Mouse (Mus musculus) kidney, adult 9 months (tissue): ENCODE results near the gene Plekhf1.

ENCODE experiments used
- DNase-seq: peaks from one replicate; pipeline ENCODE4 v3.0.0; 2022

Plekhf1 gene

GRCm38 (mm10) chr7:38227900-38228298 is at the start of gene Plekhf1:
TSS of gene Plekhf1 (minus strand) at chr7:38228016.
- DNase-seq = peak; percentile 98

- DNase-seq = no peak
Measured at GRCm38 (mm10) chr7:38272551-38272950, 44.7 kb upstream of the Plekhf1 start.

GRCm38 (mm10) chr7:38271859-38272258 is 44.0 kb upstream of the Plekhf1 start:
- DNase-seq = peak; percentile 14

GRCm38 (mm10) chr7:38271511-38271811 is 43.6 kb upstream of the Plekhf1 start:
- no peak for DNase-seq

- DNase-seq = peak; percentile 90
Measured at GRCm38 (mm10) chr7:38270703-38271510, 43.1 kb upstream of the Plekhf1 start, which contains the start of gene Pop4. TSS of gene Pop4 (minus strand) at chr7:38271423.

DNA sequence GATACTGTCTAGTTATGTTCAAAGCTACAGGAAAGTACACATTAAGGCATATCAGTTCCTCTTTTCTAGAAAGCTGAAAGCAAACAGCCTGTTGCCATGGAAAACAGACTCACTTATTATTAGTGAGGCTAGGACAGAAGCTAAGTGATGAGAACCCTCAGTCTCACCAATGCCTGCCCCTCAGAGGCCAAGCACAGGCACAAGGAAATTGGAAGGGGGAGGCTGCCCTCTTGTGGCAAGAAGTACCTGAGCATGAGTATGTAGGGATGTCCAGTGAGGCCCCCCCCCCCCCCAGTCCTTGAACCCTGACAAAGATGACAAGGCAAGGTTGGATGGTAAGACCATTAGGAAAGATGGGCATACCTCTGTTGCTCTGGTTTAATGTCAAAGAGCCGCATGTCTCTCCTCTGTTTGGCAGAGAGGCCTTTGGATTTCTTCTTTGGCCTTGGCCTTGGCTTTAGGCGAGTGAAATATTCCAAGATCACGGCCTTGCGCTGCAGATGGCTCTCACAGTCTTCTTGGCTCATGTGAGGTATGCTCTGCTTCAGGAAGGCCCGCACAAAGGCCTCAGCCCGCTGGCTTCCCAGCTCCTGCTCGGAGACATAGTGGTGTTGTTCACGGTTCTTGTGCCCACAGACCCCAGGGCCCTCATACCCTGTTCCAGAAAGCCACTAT is 39.3 kb upstream of the Plekhf1 start:
- DNase-seq = peak; percentile 61

DNA sequence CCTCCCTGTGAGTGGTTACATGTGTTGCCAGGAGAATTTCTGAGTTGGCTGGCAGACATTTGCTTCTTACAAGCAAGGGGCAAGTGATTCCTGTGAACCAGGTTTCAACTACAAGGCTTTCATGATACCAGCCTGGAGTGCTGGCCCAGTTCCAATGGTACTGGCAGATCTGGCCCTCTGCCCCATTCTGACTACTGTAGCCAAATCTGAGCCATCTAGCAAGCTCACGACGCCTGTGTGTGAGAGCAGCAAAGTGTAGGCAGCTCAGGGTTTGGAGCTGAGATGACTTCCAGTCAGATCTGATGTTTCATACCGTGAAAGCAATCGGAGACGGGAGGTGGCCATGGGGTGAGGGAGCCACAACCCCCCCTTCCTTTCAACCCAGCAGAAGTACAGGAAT is 34.6 kb upstream of the Plekhf1 start:
- peak; percentile 26 for DNase-seq

DNA sequence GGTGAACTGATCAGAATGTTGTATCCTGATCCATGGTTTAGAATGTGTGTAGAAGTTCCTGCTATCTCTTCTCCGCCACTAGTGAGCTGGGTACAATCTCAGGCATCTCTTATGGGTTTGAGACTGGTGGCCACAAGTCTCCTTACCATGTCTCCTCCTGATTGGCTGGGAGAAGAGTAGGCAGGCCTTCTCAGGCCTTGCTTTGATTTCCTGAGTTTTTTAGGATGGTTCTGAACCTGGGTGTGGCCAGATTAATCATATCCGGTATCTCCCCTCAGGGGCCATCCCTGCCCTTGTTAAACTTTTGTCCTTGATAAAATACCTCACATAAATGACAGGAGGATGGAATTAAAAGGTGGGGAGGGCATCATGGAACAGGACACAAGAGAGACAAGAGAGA is 31.8 kb upstream of the Plekhf1 start:
- DNase-seq = no peak

DNA sequence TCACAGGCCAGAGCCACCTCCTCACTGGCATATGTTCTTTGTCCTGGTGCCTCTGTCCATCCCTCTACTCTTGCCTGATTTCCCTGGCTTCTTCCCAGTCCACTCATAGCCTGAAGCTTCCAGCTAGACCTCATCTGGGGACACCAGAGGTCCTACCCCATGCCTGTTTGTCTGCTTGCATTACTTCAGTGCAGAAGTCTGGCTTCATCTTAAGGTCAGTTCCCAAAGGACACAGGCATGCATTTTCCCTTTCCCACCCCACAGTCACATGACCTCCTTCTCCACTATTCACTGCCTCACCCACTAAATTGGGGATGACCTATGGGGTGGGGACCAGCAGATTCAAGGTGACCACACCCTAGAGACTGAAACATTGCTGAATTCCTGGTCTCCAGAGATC is 25.6 kb upstream of the Plekhf1 start:
- DNase-seq = no peak

DNA sequence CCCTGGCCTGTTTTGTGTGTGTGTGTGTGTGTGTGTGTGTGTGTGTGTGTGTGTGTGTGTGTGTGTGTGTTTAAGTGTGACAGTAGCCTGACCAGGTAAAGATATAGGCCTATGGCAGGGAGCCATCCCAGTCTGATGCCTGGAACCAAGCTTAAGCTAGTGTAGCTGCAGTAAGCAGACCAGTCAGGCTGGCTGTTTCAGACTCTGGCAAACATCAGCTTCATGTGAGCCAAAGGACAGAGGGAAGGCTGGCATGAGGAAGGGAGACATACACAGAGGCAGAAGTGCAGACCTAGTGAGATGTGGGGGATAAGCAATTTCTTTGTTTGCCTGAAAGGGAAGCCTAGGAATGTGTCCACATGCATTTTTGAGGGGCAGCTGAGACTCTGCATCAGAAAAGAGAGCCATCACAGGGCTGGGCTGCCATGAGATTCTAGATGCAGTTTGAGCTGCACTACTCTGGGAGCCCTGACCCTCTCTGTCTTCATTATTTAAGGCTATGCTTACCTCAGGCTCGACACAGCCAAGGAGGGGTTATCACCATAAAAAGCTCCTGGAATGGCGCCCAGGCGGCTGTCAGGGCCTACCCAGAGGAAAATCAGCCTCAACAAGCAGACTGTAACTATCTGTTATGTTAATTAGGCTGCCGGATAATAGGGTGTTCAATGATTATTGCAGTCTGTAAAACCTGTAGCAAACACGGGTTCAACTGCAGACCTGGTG is 23.8 kb upstream of the Plekhf1 start:
- DNase-seq = no peak

- no peak for DNase-seq
Measured at GRCm38 (mm10) chr7:38242417-38242816, 14.6 kb upstream of the Plekhf1 start.

DNA sequence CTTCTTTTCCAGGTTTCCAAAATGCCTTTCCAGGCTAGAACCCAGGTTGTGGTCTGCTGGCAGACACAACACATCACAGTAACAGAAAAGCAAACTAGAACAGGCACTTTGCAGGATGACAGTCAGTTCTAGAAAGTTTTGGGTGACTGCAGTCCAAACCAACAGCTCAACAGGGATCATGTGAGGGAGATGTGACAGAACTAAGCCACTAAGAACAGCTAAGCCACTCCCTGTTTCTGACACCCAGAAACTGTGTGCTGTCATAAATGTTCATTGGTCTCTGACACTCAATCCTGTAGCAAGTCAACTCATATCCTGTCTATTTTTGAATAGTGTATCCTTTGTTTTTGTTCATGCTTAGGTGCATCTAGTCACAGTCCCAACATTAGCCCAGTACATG is 9.3 kb upstream of the Plekhf1 start:
- no peak for DNase-seq

DNA sequence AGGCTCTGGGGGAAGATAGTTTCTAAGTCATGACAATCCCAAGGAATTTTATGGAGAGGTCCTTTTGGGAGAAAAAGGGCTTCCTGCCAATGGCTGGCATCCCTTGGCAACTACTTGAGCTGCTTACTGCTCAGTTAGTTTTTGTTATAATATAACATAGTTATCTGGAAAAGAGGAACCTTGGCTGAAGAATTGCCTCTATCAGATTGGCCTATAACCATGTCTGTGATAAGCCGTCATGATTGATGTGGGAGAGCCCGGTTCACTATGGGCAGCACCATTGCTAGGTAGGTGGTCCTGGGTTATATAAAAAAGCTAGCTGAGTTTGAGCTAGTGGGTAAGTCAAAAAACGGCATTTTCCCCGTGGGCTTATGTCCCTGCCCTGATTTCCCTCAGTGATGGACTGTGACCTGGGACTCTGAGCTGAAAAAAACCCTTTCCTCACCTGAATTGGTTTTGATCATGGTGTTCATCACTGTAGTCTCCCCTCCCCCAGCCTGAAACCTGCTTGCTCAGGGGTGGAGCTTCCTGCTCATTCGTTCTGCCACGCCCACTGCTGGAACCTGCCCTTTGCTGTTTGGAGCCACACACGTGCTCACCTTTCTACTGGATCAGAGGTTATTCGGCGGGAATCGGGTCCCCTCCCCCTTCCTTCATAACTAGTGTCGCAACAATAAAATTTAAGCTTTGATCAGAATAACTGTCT is 8.7 kb upstream of the Plekhf1 start:
- DNase-seq = peak; percentile 80

DNA sequence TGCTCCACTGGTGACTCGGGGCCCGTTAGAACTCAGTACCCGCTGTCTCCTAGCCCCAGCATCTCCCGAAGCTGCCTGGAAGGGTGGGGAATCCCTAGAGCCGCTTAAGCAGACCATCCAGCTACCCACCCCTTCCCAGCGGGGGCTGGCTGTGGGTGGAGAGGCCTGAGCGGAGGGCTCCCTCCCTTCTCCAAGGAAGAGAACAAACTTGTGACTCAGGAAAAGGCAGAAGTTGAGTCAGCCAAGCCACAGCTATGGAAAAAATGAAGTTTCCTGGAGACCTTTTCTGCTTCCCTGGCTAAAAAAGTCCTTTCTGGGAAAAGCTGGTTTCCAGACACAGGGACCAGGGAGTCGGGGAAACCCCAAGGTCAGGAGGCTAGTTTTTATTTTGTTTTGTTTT is 2.5 kb upstream of the Plekhf1 start:
- DNase-seq = peak; percentile 47

DNA sequence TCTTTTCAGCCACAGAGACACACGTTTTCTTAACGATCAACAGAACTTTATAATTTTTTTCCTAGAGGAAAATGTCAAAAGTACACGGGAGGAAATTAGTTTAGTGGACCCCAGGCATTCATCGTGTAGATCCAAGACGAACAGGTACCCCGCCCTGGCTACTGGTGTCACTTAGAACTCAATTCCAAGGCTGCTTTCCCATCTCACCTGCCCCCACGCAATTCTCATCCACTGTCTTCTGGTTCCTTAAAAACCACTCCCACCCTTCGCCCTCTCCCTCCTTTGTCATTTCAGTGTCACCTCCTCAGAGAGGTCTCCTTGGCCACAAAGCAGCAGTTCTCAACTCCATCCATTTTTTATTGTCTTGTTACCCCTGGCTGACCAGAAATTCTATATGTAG is 513 bp upstream of the Plekhf1 start:
- no peak for DNase-seq

- peak; percentile 86 for DNase-seq
Measured at GRCm38 (mm10) chr7:38227181-38227899, 476 bp downstream of the Plekhf1 start.

DNA sequence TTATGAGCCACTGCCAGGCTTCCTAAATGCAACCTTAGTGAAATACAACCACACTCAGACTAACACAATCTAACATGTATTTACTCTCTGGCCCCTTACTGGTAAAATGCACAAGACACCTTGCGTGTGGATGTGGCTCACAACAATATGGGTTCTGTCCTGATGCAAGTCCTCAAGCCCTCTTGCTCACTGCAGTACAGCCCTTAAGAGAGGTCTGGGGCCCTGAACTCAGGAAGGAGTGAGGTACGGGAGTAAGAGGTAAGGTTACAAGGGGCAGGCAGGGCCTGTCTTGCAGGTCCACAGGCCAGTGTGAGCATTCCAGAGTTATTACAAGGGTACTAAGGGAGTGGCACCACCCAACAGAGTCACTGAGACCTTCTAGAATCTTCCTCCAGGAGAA is 1.6 kb downstream of the Plekhf1 start:
- DNase-seq = no peak

DNA sequence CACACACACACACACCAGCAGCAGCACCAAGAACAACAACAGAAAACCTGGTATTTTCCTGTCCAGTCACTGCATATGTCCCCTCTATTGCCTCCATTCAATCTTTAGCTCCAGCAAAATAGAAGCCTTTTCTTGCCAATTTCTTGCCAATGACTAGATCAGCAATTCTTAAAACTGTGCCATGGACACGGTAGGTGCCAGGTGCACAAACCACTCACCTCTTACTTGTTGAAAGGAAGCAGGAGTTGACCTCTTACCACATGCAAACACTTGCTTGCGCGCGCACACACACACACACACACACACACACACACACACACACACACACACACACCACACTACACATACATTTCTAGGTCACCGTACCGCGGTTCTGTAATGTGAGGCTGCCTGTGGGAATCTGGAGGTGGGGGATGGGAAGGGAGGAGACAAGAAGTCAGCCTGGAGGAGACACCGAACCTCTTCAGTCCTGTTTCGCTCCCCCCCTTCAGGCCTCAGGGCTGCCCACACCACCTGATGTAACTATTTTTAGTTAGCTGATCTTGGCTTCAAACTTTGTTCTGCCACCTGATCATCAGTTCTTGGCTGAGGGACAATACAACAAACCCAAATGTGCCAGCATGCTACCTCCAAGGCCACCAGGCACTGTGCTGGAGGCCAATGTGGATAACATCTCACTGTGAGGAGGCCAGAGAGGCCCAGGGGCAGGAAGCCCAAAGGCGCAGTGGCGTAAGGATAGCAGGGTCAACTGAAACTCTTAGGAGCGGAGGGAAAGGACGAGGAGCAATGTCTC is 3.0 kb downstream of the Plekhf1 start:
- DNase-seq = peak; percentile 81

- DNase-seq = peak; percentile 58
Measured at GRCm38 (mm10) chr7:38220866-38221265, 7.0 kb downstream of the Plekhf1 start.

GRCm38 (mm10) chr7:38219526-38219925 is 8.3 kb downstream of the Plekhf1 start:
- no peak for DNase-seq

DNA sequence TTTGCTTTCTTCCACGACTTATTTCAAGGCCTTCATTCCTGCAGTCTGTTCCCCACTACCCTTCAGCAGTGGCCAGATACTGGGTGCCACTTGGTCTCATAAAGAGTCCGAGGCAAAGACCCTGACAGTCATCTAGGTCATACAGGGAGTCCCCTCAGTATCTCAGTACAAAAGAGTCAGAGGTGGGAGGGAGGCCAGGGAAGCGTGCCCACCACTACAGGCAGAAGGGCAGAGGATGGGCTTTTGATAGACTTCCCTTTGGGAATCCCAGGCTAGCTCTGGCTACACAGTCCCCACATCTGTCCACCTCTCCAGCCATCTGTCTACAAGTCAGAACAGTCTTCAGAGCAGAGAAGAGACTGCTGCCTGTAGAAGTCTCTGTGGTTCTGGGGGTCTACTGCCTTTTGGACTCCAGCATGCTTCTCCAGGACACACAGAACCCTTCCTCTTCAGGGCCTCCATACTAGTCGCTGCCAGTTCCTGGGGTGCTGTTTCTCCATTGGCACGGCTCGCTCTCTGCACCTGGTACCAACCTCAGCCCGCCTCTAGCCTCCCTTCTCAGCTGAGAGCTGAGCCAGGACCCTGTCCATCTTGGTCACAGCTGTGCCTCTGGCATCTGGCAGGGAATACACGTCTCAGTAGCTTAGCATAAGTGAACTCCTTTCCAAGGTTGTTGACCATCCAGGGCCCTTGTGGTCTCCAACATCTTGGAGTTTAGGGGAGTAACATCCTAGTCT is 9.0 kb downstream of the Plekhf1 start:
- no peak for DNase-seq
